Mouse (Mus musculus) brain, adult 2 months (tissue): ENCODE measurements at regions not wholly inside any gene's neighbourhood (a gene's known extent, or its start where the extent isn't known, plus 50 kb on each side); places are given as distances from the start of the nearest gene placed in this dataset.

Source experiments
- DNase-seq: peaks from one replicate; pipeline ENCODE4 v3.0.0; 2011; ENCODE audit warnings: low read depth, low spot score

GRCm38 (mm10) chr7:89088141-89088540 is 315.9 kb downstream of the Tmem135 start:
- no peak for DNase-seq

- DNase-seq, result peak; percentile 76
These were observed 317.7 kb downstream of the Tmem135 start for GRCm38 (mm10) chr7:89086348-89086747.

- DNase-seq, result no peak
These were observed 329.9 kb downstream of the Tmem135 start for GRCm38 (mm10) chr7:89073939-89074690.

- DNase-seq, result no peak
These were observed 334.0 kb downstream of the Tmem135 start for GRCm38 (mm10) chr7:89070030-89070429.

GRCm38 (mm10) chr7:89064462-89064861 is 339.6 kb downstream of the Tmem135 start:
- no peak for DNase-seq

- DNase-seq, result no peak
These were observed 340.4 kb downstream of the Tmem135 start for GRCm38 (mm10) chr7:89063630-89064029.

GRCm38 (mm10) chr7:89054494-89054893 is 349.5 kb downstream of the Tmem135 start:
- no peak for DNase-seq

GRCm38 (mm10) chr7:89051240-89051639 is 352.8 kb downstream of the Tmem135 start:
- peak; percentile 65 for DNase-seq

GRCm38 (mm10) chr7:89046405-89047217 is 357.4 kb downstream of the Tmem135 start:
- no peak for DNase-seq

- peak; percentile 73 for DNase-seq
These were observed 361.0 kb downstream of the Tmem135 start for GRCm38 (mm10) chr7:89042977-89043376.

- DNase-seq, result no peak
These were observed 362.7 kb downstream of the Tmem135 start for GRCm38 (mm10) chr7:89041287-89041686.

GRCm38 (mm10) chr7:89040139-89040538 is 363.9 kb downstream of the Tmem135 start:
- DNase-seq, result no peak

- peak; percentile 19 for DNase-seq
These were observed 368.7 kb downstream of the Tmem135 start for GRCm38 (mm10) chr7:89035138-89035996.

GRCm38 (mm10) chr7:89023230-89024030 is 380.6 kb downstream of the Tmem135 start:
- no peak for DNase-seq

GRCm38 (mm10) chr7:88998815-88999392 is 405.1 kb downstream of the Tmem135 start:
- no peak for DNase-seq

- DNase-seq, result no peak
These were observed 406.1 kb downstream of the Tmem135 start for GRCm38 (mm10) chr7:88997815-88998477.

GRCm38 (mm10) chr7:88974436-88974835 is 429.6 kb downstream of the Tmem135 start:
- DNase-seq, result no peak

- DNase-seq, result no peak
These were observed 443.2 kb downstream of the Tmem135 start for GRCm38 (mm10) chr7:88960841-88961240.

- DNase-seq, result no peak
These were observed 443.8 kb downstream of the Tmem135 start for GRCm38 (mm10) chr7:88960190-88960589.
